Mouse (Mus musculus) embryo, embryonic 11 days (tissue): ENCODE results near the gene Apol9a.
"Not testable (repeated sequence)": the region's sequence is repeated elsewhere in the genome, so short reads cannot be mapped to it uniquely, and the experiment has no call there.

Experiments used
- DNase-seq: peaks from one replicate; pipeline ENCODE4 v3.0.0-alpha.2; 2015

Gene Apol9a

GRCm38 (mm10) chr15:77411035-77411434, at the start of gene Apol9a:
Apol9a (minus strand) TSS chr15:77411135.
- DNase-seq, result not testable (repeated sequence)

GRCm38 (mm10) chr15:77449927-77450326, 39.0 kb upstream of the Apol9a start:
- peak; percentile 4 for DNase-seq

GRCm38 (mm10) chr15:77447392-77447791, 36.5 kb upstream of the Apol9a start, which contains the start of gene Apol7b:
Apol7b (minus strand) TSS chr15:77447492.
- not testable (repeated sequence) for DNase-seq

- not testable (repeated sequence) for DNase-seq
Measured at GRCm38 (mm10) chr15:77445668-77446067, 34.7 kb upstream of the Apol9a start.

- not testable (repeated sequence) for DNase-seq
Measured at GRCm38 (mm10) chr15:77444746-77445145, 33.8 kb upstream of the Apol9a start.

GRCm38 (mm10) chr15:77428690-77429448, 17.9 kb upstream of the Apol9a start:
- DNase-seq, result not testable (repeated sequence)

- not testable (repeated sequence) for DNase-seq
Measured at GRCm38 (mm10) chr15:77422925-77423324, 12.0 kb upstream of the Apol9a start.

GRCm38 (mm10) chr15:77419657-77420056, 8.7 kb upstream of the Apol9a start:
- not testable (repeated sequence) for DNase-seq

- not testable (repeated sequence) for DNase-seq
Measured at GRCm38 (mm10) chr15:77416655-77417333, 5.9 kb upstream of the Apol9a start.

GRCm38 (mm10) chr15:77415653-77416052, 4.7 kb upstream of the Apol9a start:
- not testable (repeated sequence) for DNase-seq

- DNase-seq, result peak; percentile 12
Measured at GRCm38 (mm10) chr15:77412695-77413094, 1.8 kb upstream of the Apol9a start.

GRCm38 (mm10) chr15:77406370-77406769, 4.6 kb downstream of the Apol9a start:
- not testable (repeated sequence) for DNase-seq

GRCm38 (mm10) chr15:77399027-77399426, 11.9 kb downstream of the Apol9a start, which contains the start of gene Apol7a:
Apol7a (minus strand) TSS chr15:77399110.
- DNase-seq, result peak; percentile 50

GRCm38 (mm10) chr15:77397450-77398132, 13.3 kb downstream of the Apol9a start:
- DNase-seq, result not testable (repeated sequence)

GRCm38 (mm10) chr15:77393832-77394231, 17.1 kb downstream of the Apol9a start:
- not testable (repeated sequence) for DNase-seq

- no peak for DNase-seq
Measured at GRCm38 (mm10) chr15:77387462-77387861, 23.5 kb downstream of the Apol9a start.

- no peak for DNase-seq
Measured at GRCm38 (mm10) chr15:77384340-77385030, 26.4 kb downstream of the Apol9a start.

- DNase-seq, result no peak
Measured at GRCm38 (mm10) chr15:77382880-77383279, 28.1 kb downstream of the Apol9a start.

- DNase-seq, result no peak
Measured at GRCm38 (mm10) chr15:77382271-77382850, 28.6 kb downstream of the Apol9a start.

GRCm38 (mm10) chr15:77381481-77381880, 29.5 kb downstream of the Apol9a start:
- DNase-seq, result no peak

- DNase-seq, result no peak
Measured at GRCm38 (mm10) chr15:77379921-77380320, 31.0 kb downstream of the Apol9a start.

- DNase-seq, result no peak
Measured at GRCm38 (mm10) chr15:77377419-77377818, 33.5 kb downstream of the Apol9a start.
